ENCODE assay signal across 23 mouse cellular contexts in the genomic region with DNA sequence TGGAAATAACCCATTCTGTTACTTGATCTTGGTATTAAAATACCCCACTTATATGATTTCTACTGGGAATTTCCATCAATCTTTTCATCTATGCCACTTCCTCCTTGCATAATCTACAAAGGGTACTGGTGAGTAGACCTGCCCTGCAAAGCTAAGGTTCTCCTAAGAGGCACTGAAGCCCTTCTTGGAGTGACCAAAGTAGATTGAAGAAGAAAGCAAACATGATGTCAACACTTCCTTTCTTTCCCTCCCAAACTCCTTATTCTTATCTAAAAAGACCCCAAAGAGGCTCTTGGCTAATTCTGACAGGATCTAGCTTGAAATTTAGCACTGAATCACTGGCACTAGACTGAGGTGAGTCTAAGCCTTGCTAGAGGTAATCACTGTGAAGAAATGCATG. TPM values are rescaled to one million over a fixed set of nuclear protein-coding genes. Genes with fewer than 3 reads are reported as not detected.
"Had no signal": no experiment of that assay in that cellular context is flagged by ENCODE, and none has a peak within 500 bp of the region (broad histone marks: within the 10 kb centered on the region; RNA-seq: fewer than 3 reads in every experiment).

No protein-coding gene starts in this region.

- H3K27ac ChIP-seq: liver, embryonic 13.5 days; liver, embryonic 15.5 days; lung, embryonic 15.5 days; midbrain, embryonic 10.5 days; midbrain, embryonic 12.5 days; neural tube, embryonic 13.5 days; neural tube, embryonic 15.5 days had no signal

- H3K4me1 ChIP-seq: liver, embryonic 13.5 days; liver, embryonic 15.5 days; lung, embryonic 15.5 days; midbrain, embryonic 10.5 days; midbrain, embryonic 12.5 days; neural tube, embryonic 13.5 days; neural tube, embryonic 15.5 days had no signal

- H3K9ac ChIP-seq: liver, embryonic 13.5 days; liver, embryonic 15.5 days; liver, postnatal 0 days; lung, embryonic 15.5 days; midbrain, embryonic 12.5 days; neural tube, embryonic 13.5 days; neural tube, embryonic 15.5 days had no signal

- H3K36me3 ChIP-seq: liver, embryonic 13.5 days; liver, embryonic 15.5 days; lung, embryonic 15.5 days; midbrain, embryonic 10.5 days; midbrain, embryonic 12.5 days; neural tube, embryonic 13.5 days; neural tube, embryonic 15.5 days had no signal

- ATAC-seq: liver, postnatal 0 days; midbrain, embryonic 16.5 days had no signal

- H3K4me2 ChIP-seq: liver, embryonic 11.5 days; liver, embryonic 13.5 days; liver, embryonic 15.5 days; lung, embryonic 15.5 days; midbrain, embryonic 12.5 days; neural tube, embryonic 13.5 days; neural tube, embryonic 15.5 days had no signal

- H3K9me3 ChIP-seq: liver, embryonic 13.5 days; liver, embryonic 15.5 days; lung, embryonic 15.5 days; midbrain, embryonic 10.5 days; midbrain, embryonic 12.5 days; neural tube, embryonic 13.5 days; neural tube, embryonic 15.5 days had no signal

- H3K27me3 ChIP-seq: liver, embryonic 13.5 days; liver, embryonic 15.5 days; lung, embryonic 15.5 days; midbrain, embryonic 12.5 days; neural tube, embryonic 13.5 days; neural tube, embryonic 15.5 days had no signal

- H3K4me3 ChIP-seq: liver, embryonic 13.5 days; liver, embryonic 15.5 days; lung, embryonic 15.5 days; midbrain, embryonic 10.5 days; midbrain, embryonic 12.5 days; myocyte; neural tube, embryonic 13.5 days; neural tube, embryonic 15.5 days had no signal

- DNase-seq: liver, embryonic 13.5 days; liver, postnatal 0 days; midbrain, embryonic 14.5 days; retina, postnatal 1 day; right cerebral cortex, adult 18-20 months; right cerebral cortex, postnatal 25 days; right cerebral cortex, postnatal 4 days; spleen, adult 18-20 months; thymus, adult 18-20 months; thymus, postnatal 14 days; thymus, postnatal 36 days had no signal

RNA-seq across cellular contexts. Expression of a gene that starts 7.0 kb away (rescaled TPM):
- polyA plus RNA-seq: liver, embryonic 11.5 days; liver, embryonic 15.5 days; liver, postnatal 0 days; midbrain, embryonic 12.5 days; midbrain, embryonic 16.5 days; myocyte; neural tube, embryonic 11.5 days; neural tube, embryonic 15.5 days; small intestine, adult 2 months; stomach, embryonic 14.5 days had no signal
